Mouse (Mus musculus) T-helper 17 cell (primary cell): ENCODE results near the gene Clec11a.

Source experiments
- in situ Hi-C, 2 experiments: fragments of 300-600 bp; cut with MboI, MseI; formaldehyde crosslinking; loops; 1 replicate in 1 of 2; 2 replicates in 1 of 2; pipeline ENCODE4 v1.15.1; 2025; ENCODE audit warnings: high pct_unique_total_duplicates in 2 of 2

Clec11a gene

DNA sequence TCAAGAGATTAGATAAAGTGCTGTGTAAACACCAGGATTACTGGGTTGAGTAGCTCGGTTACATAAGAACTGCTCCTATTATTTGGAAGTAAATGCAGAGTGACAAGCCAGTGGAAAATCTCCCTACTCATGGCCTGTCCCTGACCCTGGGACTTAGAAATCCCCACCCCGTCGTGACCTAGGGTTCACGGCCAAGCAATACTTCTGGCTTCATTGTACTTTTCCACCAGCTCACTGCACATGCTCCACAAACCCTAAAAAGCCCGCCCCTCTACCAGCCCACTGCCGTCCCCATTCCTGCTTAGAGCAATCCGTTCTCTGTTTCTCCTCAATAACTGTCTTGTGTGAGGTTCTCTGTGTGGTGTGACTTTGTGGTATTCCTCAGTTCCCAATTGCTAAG, 18.9 kb downstream of the Clec11a start:
- in situ Hi-C loops: no loop called here

DNA sequence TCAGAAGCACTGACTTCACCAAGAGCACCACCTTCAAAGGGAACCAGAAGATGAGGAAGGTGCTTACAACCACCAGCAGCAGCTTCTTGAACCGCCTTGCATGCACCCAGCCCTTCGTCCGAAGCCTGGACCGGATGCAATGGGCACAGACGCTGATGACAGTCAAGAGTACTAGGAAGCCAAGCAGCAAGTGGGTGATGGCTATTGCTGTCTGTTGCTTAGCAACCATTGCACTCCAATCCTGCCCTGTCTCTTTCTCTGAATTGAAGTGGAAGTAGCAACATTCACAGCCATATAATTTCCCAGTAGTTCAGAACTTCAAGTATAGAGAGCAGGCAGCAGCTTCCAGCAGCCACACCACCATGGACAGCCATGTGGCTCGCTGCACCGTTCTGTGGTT, 25.1 kb downstream of the Clec11a start:
- in situ Hi-C loops: no loop called here

GRCm38 (mm10) chr7:44280959-44281358, 25.7 kb downstream of the Clec11a start:
- in situ Hi-C loops: no loop called here

DNA sequence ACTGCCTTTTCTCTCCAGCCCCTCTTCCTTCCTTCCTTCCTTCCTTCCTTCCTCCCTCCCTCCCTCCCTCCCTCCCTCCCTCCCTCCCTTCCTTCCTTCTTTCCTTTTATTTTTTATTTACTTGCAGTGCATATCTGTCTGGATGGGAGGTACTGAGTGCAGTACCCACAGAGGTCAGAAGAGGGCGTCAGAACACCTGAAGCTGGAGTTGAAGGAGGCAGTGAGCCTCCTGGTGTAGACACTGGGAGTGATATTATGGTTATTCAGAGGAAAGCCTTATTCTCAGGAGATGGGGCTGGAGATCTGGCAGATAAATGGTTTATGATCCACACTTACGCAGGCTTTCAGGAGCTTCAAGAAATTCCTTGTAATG, 29.5 kb downstream of the Clec11a start:
- in situ Hi-C loops: no loop called here

- in situ Hi-C loops: no loop called here
Observed at GRCm38 (mm10) chr7:44276461-44277249, 30.0 kb downstream of the Clec11a start.

DNA sequence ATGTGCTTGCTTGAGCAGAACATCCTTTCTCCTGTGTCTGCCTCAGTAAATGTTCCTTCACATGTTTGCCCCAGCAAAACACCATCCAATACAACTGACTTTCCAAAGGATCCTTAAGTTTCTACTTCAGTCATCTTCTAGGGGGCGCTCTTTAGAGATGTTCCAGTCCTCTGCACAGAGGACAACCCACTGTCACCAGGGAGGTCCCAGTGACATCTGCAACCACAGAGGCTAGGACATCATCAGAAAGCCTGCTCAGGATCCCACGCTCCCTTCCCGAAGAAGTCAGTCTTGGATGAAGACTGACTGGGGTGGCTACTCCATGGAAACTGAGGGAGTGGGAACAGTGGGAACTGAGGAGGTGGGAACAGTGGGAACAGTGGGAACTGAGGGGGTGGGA, 31.2 kb downstream of the Clec11a start:
- in situ Hi-C loops: no loop called here

GRCm38 (mm10) chr7:44274096-44274495, 32.6 kb downstream of the Clec11a start:
- in situ Hi-C loops: no loop called here

- in situ Hi-C loops: no loop called here
Observed at GRCm38 (mm10) chr7:44273446-44273845, 33.3 kb downstream of the Clec11a start.

DNA sequence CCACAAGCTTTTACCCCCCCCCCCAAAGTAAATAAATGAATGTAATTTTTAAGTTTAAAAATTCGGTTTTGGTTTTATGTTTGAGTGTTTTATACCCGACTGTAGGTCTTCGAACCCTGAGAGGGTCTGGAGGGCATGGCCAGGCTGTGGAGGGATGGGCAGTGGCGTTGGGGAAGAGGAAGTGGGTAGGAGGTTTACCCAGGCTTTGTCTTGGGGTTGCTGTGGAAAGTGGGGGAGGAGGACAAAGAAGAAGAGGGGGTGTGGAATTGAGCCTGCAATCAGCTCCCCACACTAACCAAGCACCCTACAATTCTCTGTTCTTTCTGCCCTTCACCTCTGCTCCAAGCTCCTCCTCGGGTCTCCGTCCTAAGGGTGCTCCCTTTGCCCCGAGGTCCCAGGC, 34.2 kb downstream of the Clec11a start:
- in situ Hi-C loops: no loop called here

DNA sequence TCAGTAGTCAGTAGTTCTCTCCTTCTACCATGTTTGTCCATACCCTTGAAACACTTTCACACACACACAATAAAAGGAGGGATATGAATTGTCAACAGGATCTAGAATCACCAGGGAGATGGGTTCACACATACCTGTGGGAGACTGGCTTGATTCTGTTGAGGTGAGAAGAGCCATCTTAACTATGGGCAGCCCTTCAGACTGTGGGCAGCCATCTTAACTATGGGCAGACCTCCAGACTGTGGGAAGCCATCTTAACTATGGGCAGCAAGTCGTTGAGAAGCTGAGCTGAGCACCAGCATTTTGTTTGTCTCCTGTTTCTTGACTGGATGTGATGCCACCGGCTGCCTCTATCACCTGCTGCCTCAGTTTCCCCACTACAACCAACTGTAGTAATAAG, 35.4 kb downstream of the Clec11a start:
- in situ Hi-C loops: no loop called here

DNA sequence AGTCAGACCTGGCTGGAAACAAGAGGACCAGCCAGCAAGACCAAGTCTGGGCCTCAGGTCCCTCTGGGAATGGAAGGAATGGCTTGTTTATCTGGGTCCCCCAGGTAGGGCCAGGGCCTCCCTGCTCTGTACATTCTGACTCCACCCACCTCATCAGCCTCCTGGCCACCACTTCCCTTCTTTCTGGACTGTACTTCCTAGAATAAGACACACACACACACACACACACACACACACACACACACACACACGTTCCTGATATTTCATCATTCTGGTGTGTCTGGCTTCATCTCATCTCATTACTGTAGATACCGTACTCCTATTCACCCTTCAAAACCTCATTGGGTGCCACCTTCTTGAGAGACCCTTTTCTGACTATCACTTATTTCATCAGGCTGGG, 37.3 kb downstream of the Clec11a start:
- in situ Hi-C loops: loop anchor here (5.0 kb wide), 2 partner anchors 83 to 213 kb away; no protein-coding TSS in a partner anchor

DNA sequence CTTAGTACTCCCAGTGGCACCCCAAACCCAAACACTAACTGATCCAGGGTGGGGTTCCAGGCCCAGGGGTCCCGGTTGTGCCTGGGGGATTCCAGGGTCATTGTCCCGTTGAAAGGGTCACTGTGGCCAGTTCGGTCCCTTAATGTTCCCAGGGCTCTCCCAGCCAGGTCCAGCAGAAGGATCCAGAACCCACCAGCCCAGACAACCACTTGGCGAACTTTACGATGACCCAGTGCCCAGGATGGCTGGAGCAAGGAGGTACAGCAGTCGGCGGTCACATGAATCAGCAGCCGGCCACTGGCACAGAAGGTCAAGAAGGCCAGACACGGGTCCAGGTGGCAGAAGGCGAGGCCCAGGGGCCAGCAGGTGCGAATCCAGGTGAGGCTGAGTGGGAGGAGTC, 38.6 kb downstream of the Clec11a start:
- in situ Hi-C loops: loop anchor here (5.0 kb wide), 2 partner anchors 84 to 214 kb away; no protein-coding TSS in a partner anchor

DNA sequence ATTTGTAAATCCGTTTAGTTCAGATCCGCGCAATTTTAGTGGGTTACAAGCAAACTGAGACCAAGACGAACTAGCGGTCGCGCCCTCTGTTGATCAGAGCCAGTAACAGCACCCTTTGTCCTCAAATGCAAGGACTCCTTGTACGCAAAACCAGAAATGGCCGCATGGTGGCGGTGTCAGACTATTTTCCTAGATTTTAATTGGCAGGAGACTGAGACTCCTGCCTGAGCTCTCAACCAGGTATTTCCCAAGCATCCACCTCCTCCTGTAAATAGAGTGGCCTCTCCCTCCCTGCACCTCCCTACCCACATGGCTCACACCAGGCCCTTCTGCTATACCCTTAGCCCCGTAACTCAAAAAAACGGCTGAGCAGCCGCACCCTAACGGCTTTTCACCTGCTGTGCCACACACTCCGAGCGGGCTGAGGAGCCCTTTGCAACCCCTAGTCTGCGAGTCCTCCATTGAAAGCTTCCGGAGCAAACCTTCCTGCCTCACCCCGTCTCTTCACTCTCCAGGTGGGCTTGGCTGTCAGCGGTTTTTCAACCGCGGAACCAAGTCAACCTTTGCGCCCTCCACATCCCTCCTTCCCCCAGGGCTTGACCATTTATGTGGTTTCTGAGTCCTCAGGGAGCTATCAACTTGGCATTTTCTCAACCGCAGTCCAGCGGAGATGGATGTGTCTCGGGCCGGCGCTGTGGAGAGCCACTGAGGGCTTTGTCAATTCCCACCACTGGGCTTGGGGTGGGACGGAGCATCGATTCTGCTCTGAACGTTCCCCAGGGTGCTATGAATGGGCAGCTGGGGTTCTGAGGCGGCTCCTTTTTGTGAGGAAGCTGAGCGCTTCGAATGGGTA, 43.7 kb downstream of the Clec11a start:
- in situ Hi-C loops: loop anchor here in 1 of 2 experiments (5.0 kb wide), 2 partner anchors 49 to 224 kb away; partner anchors contain the start of gene Shank1

- in situ Hi-C loops: loop anchor here in 1 of 2 experiments (5.0 kb wide), 2 partner anchors 51 to 226 kb away; partner anchors contain the start of gene Shank1
Observed at GRCm38 (mm10) chr7:44261147-44261546, 45.6 kb downstream of the Clec11a start, which contains the start of gene Gm15517. Gene Gm15517 (plus strand): TSS chr7:44261447.

GRCm38 (mm10) chr7:44260410-44260809, 46.3 kb downstream of the Clec11a start:
- in situ Hi-C loops: loop anchor here in 1 of 2 experiments (5.0 kb wide), 2 partner anchors 52 to 227 kb away; partner anchors contain the start of gene Shank1

DNA sequence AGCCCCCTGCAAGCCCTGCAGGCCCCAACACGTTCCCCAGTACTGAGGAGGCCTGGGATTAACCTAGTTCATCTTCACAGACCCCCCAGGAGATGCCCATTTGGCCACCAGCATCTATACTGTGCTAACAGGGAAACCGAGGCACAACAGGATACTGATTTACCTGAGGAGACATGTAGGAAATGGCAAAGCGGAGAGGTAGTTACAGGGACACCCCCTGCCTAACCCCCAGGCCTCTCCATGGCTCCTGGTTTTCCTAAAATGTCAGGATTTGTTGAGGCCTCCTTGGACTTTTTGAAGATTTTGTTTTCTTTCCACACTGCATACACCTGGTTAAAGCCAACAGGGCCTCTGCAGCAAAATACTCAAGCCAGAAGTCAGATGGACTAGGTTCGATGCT, 49.4 kb downstream of the Clec11a start, which contains the start of gene Acp4:
TSS of gene Acp4 (minus strand) at position 101 of the 400 bp plus-strand sequence.
- in situ Hi-C loops: loop anchor here in 1 of 2 experiments (5.0 to 10.0 kb wide), 2 partner anchors 95 to 812 kb away; partner anchors contain the start of genes Cldnd2, Etfb and Gm45233

DNA sequence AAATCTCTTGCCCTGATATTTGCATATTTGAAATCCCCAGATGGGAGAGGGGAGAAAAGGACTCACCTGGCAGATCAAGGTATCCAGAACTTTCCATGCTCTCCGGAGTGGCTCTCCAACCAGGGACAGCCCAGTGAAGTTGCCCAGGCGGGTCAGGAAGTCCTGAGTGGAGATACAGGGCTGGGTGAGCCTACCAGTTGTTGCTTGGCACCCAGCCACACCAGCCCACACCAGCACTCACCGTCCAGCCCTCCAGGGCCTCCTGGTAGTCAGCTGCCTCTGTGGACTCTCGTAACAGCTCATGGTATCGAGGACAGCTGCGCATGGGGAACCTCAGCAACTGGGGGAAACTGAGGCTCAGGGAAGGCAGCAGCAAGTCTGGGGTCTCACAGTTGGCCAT, 51.8 kb downstream of the Clec11a start:
- in situ Hi-C loops: loop anchor here in 1 of 2 experiments (5.0 to 10.0 kb wide), 2 partner anchors 97 to 810 kb away; partner anchors contain the start of genes Cldnd2, Etfb and Gm45233

- in situ Hi-C loops: loop anchor here in 1 of 2 experiments (10.0 kb wide), 1 partner anchor 808 kb away; the partner anchor contains the start of genes Cldnd2, Etfb and Gm45233
Observed at GRCm38 (mm10) chr7:44253023-44253616, 53.6 kb downstream of the Clec11a start.
